Mouse (Mus musculus) c-Kit-negative CD71-positive TER-119-positive erythroid progenitor cells, embryonic 14.5 days (primary cell): ENCODE data around the gene Acod1.
A peak's percentile ranks its signal among the peaks of the same experiment; 100 is the strongest.

Source experiments
- DNase-seq: peaks from one replicate; pipeline ENCODE4 v3.0.0-alpha.2; 2013; ENCODE audit warnings: low read depth, low spot score

The Acod1 gene

DNA sequence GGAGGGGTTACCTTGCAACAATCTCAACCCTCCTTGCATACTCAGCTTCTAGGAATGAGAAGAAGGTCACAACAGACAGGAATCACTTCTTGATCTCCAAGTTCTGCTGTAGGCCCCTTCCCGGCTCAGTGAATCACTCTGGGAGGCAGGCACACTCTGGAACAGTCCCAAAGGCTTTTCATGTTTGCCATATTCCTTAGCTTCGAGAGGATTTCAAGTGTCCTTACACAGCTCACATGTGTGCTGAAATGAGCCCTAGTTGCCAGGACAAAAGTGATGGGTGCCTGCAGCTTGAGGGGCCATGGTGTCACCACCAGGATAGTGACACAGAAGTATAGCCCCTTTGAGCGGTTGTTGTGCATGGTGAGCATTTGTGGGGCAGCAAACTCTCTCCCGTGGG is 26.0 kb downstream of the Acod1 start:
- no peak for DNase-seq

DNA sequence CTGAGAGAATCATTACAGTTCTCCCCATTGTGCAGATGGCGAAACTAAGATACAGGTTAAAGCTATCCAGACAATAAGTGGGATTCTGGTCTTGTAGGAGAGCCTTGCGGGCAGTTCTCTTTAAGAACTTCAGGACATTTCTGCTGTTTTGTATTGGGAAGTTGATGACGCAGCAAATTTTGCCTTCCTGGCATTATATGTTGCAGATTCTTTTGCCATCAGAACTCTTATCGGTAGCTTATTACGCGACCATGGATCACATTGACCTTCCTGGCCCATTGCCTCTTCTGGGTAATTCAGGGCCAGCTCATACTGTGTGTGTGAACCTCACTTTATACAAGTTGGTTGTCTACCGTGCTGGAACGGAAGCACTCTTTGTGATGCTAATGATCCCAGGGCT is 27.0 kb downstream of the Acod1 start:
- DNase-seq, result no peak

DNA sequence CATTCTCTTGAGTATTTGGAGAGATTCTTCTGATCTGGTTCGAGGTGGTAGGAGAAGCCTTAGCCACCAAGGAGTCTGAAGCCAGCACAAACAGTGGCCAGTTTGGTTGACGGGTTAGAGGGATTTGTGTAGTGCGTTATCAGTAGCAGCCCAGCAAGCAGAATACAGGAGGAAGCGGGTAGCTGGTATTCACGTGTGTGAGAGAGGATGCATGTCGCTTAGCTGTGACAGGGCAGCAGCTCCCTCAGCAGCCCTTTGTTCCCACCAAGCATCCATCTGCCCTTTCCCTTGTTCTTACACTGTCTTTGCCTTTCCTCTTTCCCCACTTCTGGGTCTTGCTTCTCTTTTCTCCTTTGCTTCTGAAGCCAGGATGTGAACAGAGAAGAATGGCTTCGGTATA is 28.4 kb downstream of the Acod1 start:
- no peak for DNase-seq

DNA sequence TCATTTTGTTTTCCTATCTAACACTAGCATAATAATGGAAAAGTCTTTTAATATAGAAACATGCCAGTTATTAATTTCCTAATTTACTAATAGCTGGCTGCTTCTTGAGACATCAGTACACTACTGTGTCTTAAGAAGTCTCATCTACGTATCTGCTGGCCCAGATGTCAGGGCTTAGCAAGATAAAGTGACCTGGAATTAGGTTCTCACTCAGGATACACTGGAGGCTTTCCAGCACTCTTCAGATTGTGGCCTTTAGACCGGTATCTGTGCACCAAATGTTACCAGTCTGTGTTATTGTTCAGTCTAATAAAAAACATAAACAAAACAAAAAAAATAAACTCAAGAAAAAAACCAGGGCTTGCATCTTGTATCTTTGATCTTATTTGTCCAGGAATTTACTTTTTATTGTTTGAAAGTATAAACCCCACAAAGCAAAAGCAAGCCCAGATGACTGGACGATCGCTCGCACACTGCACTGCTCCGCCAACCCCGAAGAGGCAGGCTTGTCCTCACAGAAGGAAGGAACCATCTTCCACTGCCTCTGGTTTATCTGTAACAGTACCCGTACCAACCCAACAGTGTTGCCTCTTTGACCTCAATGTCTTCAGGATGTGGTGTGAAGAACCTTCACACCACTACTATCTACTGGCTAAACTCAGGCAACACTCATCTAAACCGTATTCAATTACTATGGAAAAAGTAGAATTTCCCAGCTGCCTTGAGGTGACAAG is 30.7 kb downstream of the Acod1 start:
- no peak for DNase-seq

DNA sequence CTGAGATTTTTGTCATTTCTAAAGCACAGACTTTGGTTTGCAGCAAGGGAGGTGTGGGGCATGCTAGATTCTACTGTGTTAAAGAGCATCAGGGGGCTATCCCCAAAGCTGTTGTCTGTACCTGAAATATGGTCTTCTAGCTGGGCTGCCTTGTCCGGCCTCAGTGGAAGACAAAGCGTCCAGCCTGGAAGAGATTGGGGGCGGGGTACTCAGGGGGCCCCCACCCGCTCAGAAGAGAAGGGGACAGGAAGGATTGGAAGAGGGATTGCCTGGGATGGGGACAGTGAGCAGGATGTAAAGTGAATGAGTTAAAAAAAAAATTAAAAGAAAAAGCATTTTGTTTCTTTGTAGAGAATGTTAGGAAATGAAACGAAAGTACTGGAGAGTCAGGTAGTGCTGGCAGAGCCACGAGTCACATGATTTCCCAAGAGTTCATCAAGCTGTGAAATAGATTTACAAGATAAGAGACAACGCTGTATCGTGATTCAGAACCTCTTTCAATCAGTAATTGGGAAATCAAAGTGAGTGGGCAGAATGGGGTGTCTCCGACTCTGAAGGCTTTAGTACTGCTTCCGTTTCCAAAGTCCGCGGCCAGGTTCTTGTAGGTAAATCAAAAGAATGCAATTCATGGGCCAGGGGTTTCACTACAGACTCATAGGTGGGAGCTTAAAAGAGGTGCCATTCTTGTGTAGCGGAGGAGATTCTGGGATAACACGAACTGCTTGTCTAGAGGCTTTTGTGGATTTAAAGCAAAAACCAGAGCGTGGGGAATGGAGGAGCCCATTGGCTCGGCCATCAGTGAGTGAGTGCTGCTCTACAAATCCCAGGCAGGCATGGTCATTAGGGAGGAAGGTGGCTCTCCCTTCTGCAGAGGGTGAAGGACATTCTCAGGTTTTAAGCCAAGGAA is 31.5 kb downstream of the Acod1 start:
- no peak for DNase-seq

DNA sequence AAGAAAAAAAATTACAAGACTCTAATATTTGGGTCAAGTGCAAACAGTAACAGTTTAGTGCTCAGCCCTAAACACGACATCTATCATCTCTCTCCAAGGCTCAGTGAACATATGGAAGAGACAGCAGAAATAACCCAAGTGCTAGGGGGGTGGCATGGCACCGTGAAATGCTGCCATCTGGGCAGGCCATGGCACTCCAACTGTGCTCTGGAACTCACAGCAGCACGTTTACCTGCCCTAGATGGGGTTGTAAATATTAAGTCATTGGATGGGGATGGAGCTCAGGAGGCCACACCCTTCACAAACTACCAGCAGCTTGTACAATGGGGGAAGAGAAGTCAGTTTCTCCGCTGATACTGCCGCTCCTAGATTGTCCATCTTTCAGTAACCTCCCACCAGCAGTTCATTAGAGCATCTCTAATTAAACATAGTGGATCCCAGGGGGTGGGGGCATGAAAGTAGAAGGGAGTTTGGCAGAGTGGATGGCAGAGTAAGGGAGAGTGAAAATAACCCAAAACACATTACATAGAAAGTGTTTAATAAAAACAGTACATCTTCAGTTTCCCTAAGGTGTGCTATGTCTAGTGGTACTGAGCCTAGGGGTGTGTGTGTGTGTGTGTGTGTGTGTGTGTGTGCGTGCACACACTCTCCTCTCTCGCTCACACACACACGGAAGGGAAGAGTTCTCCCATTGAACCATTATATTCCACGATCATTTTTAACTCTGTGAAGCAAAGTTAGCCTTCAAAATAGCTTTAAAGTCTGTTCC is 32.6 kb downstream of the Acod1 start:
- no peak for DNase-seq

DNA sequence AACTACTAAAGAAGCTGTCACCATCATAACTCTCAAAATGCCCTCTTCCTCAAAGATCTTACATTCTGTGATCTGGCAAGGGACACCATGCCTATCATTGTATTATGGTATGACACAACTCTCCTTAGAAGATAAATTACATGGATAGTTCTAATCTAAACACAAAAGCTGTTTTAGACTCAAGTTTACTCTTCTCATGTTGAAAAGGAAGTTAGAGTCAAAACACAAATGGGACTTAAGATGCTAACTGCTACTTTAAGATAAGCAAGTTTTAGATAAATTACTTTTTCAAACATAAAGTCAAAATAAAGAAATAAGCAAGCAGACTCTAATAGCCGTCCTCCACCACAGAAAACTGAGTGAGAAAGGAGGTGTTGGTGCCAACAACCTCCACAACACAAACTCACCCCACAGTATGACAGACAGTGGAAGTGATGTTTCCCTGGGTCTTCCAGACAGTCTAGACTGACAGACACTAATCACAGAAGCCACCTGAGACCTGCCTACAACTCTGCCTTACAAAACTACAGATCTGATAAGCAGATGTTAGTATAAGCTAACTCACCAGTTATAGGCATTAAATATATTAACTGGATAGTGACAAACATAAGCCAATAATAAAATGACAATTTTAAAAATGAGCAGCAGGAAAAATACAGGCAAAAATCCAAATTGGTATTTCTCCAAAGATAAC is 39.2 kb downstream of the Acod1 start:
- no peak for DNase-seq

DNA sequence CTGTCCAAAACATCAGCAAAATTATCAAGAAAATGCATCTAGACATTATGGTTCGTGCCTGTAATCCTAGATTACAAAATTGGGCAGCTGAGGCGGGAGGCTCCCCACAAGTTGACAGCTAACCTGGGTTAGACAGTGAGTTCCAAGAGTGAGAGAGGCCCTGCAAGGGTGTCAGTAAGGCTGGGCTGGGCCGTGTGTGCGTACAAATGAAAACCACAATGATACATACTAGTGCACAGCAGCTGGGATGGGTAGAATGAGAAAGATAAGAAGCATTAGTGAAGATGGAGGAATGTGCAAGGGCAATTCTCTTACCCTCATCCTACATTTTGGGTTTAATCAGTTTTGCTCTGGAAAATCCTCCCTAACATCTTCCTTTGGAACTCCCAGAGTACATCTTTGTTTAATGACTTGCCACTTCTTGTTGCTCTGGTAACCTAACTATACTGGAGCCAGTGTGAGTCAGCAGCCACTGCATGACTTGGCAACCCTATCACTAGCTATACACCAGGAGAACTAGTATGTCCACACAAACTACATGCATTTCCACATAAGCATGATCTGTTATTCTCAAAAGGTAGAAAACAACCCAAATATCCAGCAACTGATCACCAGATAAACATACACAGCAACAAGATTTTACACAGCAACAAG is 40.0 kb downstream of the Acod1 start:
- DNase-seq, result peak; percentile 93

DNA sequence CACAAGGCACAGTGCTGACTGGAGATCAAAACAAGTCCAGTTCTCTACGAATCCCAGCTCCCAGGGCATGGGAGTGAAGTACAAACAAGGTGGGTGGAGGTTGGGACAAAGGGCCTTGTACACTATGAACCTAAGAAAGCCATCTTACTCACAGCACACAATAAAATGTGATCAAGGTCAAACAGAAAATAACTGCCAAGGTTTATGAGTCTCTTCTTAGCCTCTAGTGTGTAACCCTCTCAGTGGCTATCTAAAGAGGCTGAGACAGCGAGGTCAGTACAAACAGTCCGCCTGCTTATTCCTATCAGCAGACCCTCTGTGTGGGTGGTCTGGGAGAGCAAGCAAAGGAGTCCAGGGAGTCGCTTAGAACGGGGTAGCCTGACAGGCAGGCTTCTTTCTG is 41.1 kb downstream of the Acod1 start:
- DNase-seq, result no peak

DNA sequence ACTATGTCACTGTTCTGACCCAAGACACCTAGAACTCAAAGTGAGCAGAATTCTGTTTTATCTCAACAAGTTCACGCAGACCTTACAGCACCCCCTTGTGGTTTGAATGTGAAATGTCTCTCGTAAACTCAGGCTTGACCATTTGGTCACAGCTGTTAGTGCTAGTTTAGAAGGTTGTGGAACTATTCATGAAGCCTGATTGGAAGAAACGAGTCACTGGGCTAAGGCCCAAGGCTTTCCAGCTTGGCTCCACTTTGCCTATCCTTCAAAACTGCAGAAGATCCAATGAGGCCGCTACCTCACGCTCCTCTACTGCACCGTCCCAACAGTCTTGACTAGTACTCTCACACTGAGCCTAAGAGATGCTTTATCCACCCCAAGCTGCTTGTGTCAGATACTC is 41.8 kb downstream of the Acod1 start:
- peak; percentile 79 for DNase-seq

DNA sequence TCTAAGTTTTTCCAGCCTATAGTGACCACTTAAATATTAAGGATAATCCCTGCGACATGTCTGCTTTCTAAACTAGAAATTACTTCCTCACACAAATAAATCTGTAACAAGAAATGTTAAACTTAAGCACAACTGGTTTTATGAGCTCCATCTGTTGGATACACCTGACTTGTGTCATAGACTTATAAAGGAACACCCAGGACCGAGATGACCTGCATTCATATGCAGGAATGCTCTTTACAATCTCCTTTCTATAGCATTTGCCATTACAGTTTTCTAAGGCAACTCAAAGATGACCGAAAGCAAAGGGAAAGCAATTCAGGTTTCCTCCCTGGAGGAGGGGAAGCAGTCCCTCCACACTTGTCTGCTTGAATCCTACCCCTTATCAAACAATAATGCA is 46.5 kb downstream of the Acod1 start:
- DNase-seq, result no peak

DNA sequence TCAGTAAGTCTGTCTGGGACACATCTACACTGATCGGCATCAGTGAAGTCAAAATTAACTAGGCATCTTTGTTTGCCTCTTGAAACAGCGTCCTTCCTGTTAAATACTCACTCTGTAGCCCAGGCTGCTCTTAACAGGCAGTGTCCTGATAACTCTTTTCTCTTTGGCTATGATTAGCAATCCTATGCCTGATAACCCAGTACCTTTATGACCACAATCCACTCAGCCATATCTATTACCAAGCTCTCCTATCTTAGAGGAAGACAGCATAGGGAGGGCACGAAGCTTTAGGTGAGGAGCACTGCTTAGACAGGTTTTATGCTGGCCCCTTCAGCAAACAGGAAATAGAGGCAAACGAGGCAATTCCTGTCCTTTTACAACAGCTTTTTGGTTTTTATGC is 46.9 kb downstream of the Acod1 start:
- DNase-seq, result no peak

DNA sequence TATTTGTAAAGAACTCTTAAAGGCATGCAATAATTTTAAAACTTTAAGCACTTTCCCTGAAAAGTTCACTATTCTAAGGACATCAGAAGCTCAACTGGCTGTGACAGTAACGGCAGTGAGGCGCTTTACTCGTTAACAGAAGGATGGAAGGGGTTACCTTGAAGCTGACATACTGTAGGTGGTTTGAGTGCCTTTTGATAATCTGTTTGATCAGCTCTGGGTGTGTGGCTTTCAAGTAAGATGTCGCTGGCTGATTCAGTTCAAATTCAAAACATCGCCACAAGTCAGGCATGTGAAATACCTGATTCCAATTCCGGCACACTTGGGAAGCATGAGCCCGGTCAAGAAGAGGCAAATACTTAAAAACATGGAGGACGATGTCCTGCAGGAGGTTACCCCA is 48.3 kb downstream of the Acod1 start:
- DNase-seq, result no peak

DNA sequence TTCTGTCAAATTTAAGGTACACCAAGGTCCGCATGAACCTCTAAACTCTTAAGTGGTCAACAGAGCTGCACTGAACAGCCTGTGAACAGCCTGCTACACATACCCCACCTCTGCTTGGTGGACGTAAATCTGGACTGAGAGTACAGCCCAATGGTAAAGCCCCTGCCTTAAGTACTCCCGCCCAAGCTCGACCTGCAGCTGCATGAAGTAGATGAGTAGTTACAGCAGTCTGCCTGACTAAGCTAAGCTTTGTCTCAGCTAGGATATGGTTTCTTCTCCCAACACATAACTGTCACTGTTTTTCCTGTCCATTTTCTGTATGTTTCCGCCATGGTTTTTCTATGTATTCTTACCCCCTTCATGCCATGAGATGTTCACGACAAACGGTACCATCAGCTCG is 49.0 kb downstream of the Acod1 start:
- DNase-seq, result no peak

DNA sequence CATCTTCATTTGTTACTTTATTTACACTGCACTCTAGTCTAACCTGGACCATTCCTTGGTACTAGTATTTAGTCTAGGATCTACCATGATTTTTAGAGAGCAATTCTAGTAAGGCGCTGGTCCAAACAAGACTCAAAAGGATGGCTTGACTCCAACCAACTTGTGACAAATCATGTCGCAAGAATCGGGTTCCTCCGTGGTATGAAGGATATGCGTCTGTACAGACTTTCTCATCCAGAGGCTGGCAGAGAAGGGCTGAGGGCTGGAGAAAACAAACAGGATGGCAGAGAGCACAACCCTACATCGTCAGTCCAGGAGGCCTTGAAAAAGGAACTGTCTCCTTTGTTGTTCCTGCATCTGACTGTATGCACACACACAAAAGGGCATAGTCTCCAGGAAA is 49.8 kb downstream of the Acod1 start:
- DNase-seq, result no peak

DNA sequence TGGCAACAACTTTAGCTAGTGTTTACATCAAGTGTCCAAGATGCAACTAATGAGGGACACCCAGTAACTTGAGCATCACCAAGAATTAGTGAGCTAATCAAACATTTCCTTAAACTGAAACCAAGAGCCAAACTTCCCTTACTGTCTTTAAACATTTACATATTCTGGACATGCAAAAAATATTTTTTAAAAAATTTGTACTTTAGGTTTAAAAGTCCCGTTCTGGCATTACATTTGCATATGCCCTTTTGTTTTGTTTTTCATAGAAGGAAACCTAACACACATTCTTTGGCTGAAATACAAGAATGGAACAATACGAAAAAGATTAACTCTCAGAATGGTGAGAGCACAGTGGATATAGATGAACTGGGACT is 51.4 kb downstream of the Acod1 start:
- no peak for DNase-seq

DNA sequence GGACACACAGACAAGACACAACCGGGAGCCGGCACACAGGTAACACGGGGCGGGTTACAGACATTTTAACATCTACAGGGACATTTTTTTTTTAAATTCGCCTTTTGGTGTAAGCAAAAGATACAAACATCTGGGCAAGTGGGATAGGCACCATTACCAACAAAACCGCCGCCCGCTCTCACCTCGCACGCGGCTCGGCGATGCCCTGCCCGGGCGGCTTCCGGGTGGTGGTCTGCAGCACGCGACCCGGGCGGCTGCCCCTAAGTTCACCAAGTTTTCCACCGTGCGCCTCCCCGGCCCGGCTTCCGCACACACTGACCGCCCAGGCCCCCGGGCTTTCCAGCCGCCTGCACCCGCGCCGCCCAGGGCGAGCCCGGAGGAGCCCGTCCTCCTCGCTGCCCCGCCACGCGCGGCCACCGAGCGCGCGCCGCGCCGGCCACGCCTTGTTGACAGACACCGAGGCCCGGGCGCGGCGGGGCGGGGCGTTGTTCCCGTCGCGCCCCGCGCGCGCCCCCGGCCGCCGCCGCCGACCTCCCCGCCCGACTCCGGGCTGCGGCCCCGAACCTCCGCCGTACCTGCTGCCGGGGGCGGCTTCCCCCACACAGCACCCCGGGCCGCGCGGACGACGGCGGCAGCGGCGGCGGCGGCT is 51.9 kb downstream of the Acod1 start:
- DNase-seq, result peak; percentile 77

DNA sequence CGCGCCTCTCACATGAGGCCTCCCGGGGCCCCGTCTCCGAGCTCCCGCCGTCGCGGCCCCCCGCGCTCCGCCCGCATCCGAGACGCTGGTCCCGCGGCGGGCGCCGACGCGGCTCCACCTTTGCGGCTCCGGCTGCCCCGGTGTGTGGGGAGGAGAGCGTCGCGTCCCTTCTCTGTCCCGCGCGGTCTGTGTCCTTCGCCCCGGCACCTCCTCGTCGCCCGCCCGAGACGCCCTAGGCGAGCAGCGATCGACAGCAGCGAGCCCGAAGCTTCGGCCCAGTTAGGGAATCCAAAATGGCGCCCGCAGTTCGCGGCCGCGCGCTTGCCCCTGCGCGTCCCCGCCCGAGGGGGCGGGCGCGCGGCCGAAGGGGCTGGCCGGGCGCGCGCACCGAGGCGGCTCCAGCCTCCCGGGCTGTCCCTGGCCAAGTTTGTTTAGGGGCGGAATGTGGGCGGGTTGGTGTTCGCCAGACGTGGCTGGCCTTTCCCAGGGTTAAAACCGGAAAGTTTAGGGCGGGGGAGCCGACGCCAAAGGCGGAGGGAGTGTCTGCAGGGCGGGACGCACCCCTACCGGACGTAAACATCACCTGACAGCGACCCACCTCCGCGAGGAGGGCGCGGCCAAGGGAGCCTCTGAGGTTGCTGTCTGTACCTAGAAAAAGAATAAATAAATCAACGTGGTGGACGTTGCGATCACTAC is 52.6 kb downstream of the Acod1 start, which contains the start of gene Fbxl3:
Gene Fbxl3 (minus strand): TSS at position 329 of the 696 bp plus-strand sequence.
- peak; percentile 83 for DNase-seq

DNA sequence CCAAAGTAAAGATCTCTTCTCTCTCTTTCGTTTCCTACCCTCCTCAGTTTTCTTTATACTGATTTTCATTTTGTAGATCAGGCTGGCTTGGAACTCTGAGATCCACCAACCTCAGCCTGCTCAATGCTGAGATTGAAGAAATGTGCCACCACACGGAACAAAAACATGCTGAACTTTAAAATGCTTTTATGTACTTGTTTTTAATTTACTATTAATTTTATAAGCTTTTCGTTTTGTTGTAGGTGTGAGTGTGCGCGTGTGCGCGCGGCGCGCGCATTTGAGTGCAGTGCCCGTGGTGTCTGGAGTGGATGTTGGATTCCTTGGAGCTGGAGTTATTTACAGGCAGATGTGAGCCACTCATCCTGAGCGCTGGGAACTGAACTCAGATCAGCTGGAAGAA is 53.5 kb downstream of the Acod1 start:
- no peak for DNase-seq

DNA sequence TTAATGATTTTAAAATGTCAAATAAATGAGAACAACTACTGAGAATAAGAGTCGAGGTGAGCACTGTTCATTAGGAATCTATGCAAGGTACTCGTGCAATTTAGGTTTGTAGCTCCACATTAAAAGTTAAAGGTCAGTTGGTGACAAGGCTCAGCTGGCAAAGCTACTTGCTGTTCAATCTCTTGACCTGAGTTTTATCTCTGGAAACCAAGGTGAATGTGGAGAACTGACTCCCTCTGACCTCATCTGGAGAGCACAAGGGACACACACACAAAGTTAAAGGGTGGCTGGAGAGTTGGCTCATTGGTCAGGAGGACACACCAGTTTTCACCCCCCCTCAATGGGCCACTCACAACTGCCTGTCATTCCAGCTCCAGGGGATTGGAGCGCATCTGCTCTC is 54.4 kb downstream of the Acod1 start:
- DNase-seq, result no peak
